Mouse (Mus musculus): ENCODE measurements around the gene Fbxl12. TPM values are rescaled to one million over a fixed set of nuclear protein-coding genes. Genes with fewer than 3 reads are reported as not detected.
"Not testable (repeated sequence)": the region's sequence is repeated elsewhere in the genome, so short reads cannot be mapped to it uniquely, and the experiment has no call there.

Fbxl12 gene
- total RNA-seq, 2 experiments from 2014 or later, result 15.3 to 27.6 TPM

GRCm38 (mm10) chr9:20662325-20662724 lies 17.8 kb upstream of the Fbxl12 start:
- peak; percentile 78 to 81 for DNase-seq (ENCODE audit: low spot score in 2 of 2)
- intact Hi-C loops (cut with DNase I), result loop anchor here (1.0 to 5.0 kb wide), 2 partner anchors 65 to 170 kb away; no protein-coding TSS in a partner anchor

GRCm38 (mm10) chr9:20657546-20657945 lies 13.0 kb upstream of the Fbxl12 start:
- intact Hi-C loops (cut with DNase I), result no loop called here
- DNase-seq (ENCODE audit: low spot score in 2 of 2), result peak in 1 of 2 experiments; percentile 19

- no peak for DNase-seq (ENCODE audit: low spot score in 2 of 2)
- intact Hi-C loops (cut with DNase I), result no loop called here
Observed at GRCm38 (mm10) chr9:20653859-20654258, 9.3 kb upstream of the Fbxl12 start.

GRCm38 (mm10) chr9:20652260-20652658 lies 7.7 kb upstream of the Fbxl12 start:
- DNase-seq (ENCODE audit: low spot score in 2 of 2), result no peak

GRCm38 (mm10) chr9:20651602-20652259 lies 7.2 kb upstream of the Fbxl12 start, which contains the start of gene Pin1:
Pin1 (plus strand) TSS chr9:20652095.
- DNase-seq (ENCODE audit: low spot score in 2 of 2), result peak; percentile 99
- intact Hi-C loops (cut with DNase I), result no loop called here

More at GRCm38 (mm10) chr9:20652260-20652658, 7.7 kb upstream of the Fbxl12 start:
- intact Hi-C loops (cut with DNase I), result no loop called here

GRCm38 (mm10) chr9:20645121-20645520 lies 554 bp upstream of the Fbxl12 start:
- DNase-seq (ENCODE audit: low spot score in 2 of 2), result peak; percentile 29 to 37
- intact Hi-C loops (cut with DNase I), result loop anchor here (10.0 kb wide), 2 partner anchors 150 to 180 kb away; partner anchors contain the start of genes Zfp26 and Zfp426

- DNase-seq (ENCODE audit: low spot score in 2 of 2), result no peak
- intact Hi-C loops (cut with DNase I), result loop anchor here (10.0 kb wide), 2 partner anchors 149 to 179 kb away; partner anchors contain the start of genes Zfp26 and Zfp426
Observed at GRCm38 (mm10) chr9:20643781-20644180, 786 bp downstream of the Fbxl12 start.

- peak; percentile 66 to 67 for DNase-seq (ENCODE audit: low spot score in 2 of 2)
- intact Hi-C loops (cut with DNase I), result loop anchor here (10.0 kb wide), 2 partner anchors 148 to 178 kb away; partner anchors contain the start of genes Zfp26 and Zfp426
Observed at GRCm38 (mm10) chr9:20642896-20643466, 1.6 kb downstream of the Fbxl12 start.

- intact Hi-C loops (cut with DNase I), result loop anchor here (10.0 kb wide), 2 partner anchors 147 to 177 kb away; partner anchors contain the start of genes Zfp26 and Zfp426
- peak; percentile 24 to 45 for DNase-seq (ENCODE audit: low spot score in 2 of 2)
Observed at GRCm38 (mm10) chr9:20642101-20642895, 2.3 kb downstream of the Fbxl12 start, which contains the start of gene Ubl5. Ubl5 (plus strand) TSS chr9:20642878.

GRCm38 (mm10) chr9:20641501-20641900 lies 3.1 kb downstream of the Fbxl12 start:
- DNase-seq (ENCODE audit: low spot score in 2 of 2), result no peak
- intact Hi-C loops (cut with DNase I), result loop anchor here (10.0 kb wide), 2 partner anchors 147 to 177 kb away; partner anchors contain the start of genes Zfp26 and Zfp426

GRCm38 (mm10) chr9:20639486-20639885 lies 5.1 kb downstream of the Fbxl12 start:
- intact Hi-C loops (cut with DNase I), result no loop called here
- DNase-seq (ENCODE audit: low spot score in 2 of 2), result no peak

- DNase-seq (ENCODE audit: low spot score in 2 of 2), result no peak
- intact Hi-C loops (cut with DNase I), result no loop called here
Observed at GRCm38 (mm10) chr9:20638552-20638951, 6.0 kb downstream of the Fbxl12 start.

- no peak for DNase-seq (ENCODE audit: low spot score in 2 of 2)
- intact Hi-C loops (cut with DNase I), result no loop called here
Observed at GRCm38 (mm10) chr9:20636790-20637189, 7.8 kb downstream of the Fbxl12 start.

GRCm38 (mm10) chr9:20636256-20636655 lies 8.3 kb downstream of the Fbxl12 start:
- intact Hi-C loops (cut with DNase I), result no loop called here
- no peak for DNase-seq (ENCODE audit: low spot score in 2 of 2)

- intact Hi-C loops (cut with DNase I); DNase-seq (ENCODE audit: low spot score in 2 of 2): not testable (repeated sequence)
Observed at GRCm38 (mm10) chr9:20635676-20636075, 8.9 kb downstream of the Fbxl12 start.

- intact Hi-C loops (cut with DNase I), result no loop called here
- no peak for DNase-seq (ENCODE audit: low spot score in 2 of 2)
Observed at GRCm38 (mm10) chr9:20631332-20631731, 13.2 kb downstream of the Fbxl12 start.

- DNase-seq (ENCODE audit: low spot score in 2 of 2), result no peak
- intact Hi-C loops (cut with DNase I), result no loop called here
Observed at GRCm38 (mm10) chr9:20616685-20617084, 27.9 kb downstream of the Fbxl12 start.

GRCm38 (mm10) chr9:20611976-20612375 lies 32.6 kb downstream of the Fbxl12 start:
- DNase-seq (ENCODE audit: low spot score in 2 of 2), result no peak

GRCm38 (mm10) chr9:20609831-20610464 lies 34.6 kb downstream of the Fbxl12 start:
- intact Hi-C loops (cut with DNase I), result no loop called here
- no peak for DNase-seq (ENCODE audit: low spot score in 2 of 2)

More at GRCm38 (mm10) chr9:20611976-20612375, 32.6 kb downstream of the Fbxl12 start:
- intact Hi-C loops (cut with DNase I), result no loop called here

All from left cerebral cortex, postnatal 36 days (tissue).